Mouse (Mus musculus): ENCODE results near the gene Olfr639.
"Not testable (repeated sequence)": the region's sequence is repeated elsewhere in the genome, so short reads cannot be mapped to it uniquely, and the experiment has no call there.

Olfr639 gene

DNA sequence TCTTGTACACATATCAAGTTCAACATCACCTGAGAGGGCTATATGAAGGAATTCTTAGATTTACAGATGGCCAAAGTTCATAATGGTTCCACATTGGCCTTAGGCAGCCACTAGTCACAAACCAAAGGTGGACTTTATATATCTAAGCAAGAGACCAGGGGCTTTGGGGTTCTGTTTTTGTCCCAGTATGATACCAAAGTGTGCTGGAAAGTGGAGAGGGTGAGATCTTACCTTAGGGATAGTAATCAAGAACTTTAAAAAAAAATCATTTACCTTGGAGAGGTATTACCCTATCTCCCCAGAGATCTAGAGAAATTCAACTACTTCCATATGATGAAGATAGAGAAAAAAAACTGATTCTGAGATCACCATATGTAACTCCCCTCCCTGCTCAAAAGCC is at the start of gene Olfr639:
Olfr639 (minus strand) TSS at position 101 of the 400 bp plus-strand sequence.
- no peak for DNase-seq (ENCODE audit: low read depth, low spot score)

- no peak for DNase-seq (ENCODE audit: low read depth, low spot score)
Measured at GRCm38 (mm10) chr7:104061345-104061744, 44.2 kb upstream of the Olfr639 start, which contains the start of gene 4930516K23Rik. TSS of gene 4930516K23Rik (minus strand) at chr7:104061445.

DNA sequence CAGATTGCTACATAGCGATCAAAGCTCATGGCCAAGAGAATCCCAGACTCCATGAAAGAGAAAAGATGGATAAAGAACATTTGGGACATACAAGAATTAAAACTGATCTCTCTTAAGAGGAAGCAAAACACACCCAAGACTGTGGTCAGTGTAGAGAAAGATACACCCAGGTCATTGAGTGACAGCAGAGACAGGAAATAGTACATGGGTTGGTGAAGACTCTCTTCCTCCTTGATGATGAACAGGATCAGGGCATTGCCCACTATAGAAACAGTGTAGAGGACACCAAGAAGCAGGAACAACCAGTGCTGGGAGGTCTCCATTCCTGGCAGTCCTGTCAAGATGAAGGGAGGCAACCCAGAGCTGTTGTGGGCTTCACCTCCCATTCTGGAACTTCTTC is 42.1 kb upstream of the Olfr639 start:
- DNase-seq (ENCODE audit: low read depth, low spot score), result no peak

DNA sequence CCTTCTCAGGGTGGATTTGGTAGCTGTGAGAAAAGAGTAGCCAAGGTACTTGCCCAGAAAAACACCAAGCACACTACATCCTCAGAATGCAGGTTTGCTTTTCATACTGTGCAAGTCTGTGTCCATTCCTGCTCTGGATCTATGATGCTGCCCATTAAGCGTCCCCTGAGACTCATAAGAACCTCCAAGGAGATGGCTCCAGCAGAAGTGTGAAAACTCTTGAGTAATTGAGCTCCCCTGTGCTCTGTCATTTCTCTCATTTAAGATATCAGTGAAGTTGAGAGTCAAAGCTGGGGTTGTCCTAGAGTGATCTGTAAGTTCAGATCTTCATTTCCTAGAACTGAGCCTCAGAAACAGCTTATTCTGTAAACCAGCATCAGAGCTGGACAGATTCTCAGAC is 35.5 kb upstream of the Olfr639 start, which contains the start of gene Olfr642:
Olfr642 (minus strand) TSS at position 101 of the 400 bp plus-strand sequence.
- no peak for DNase-seq (ENCODE audit: low read depth, low spot score)

GRCm38 (mm10) chr7:104050745-104051144 is 33.6 kb upstream of the Olfr639 start:
- no peak for DNase-seq (ENCODE audit: low read depth, low spot score)

DNA sequence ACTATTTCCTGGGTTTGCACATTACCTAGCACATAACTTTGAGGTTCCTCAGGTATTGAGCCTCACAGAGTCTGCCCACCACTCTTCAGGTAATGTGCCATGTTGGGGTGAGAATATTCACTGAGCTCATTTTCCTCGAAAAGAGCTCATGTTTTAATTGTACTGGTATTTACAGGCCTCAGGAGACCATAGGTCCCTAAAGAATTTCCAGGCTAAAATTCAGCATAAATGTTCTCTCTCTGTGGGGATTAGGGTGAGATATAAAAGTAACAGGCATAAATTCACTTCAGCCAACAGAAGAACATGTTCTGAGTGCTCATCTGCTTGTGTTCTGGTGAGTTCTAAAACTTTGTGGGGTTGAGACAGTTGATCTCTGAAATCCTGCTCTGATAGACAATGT is 18.0 kb upstream of the Olfr639 start, which contains the start of gene Olfr641:
Olfr641 (plus strand) TSS at position 301 of the 400 bp plus-strand sequence.
- DNase-seq (ENCODE audit: low read depth, low spot score), result no peak

- no peak for DNase-seq (ENCODE audit: low read depth, low spot score)
Measured at GRCm38 (mm10) chr7:104026978-104027377, 9.9 kb upstream of the Olfr639 start.

- no peak for DNase-seq (ENCODE audit: low read depth, low spot score)
Measured at GRCm38 (mm10) chr7:104025473-104025872, 8.4 kb upstream of the Olfr639 start, which contains the start of gene Olfr640. TSS of gene Olfr640 (minus strand) at chr7:104025573.

GRCm38 (mm10) chr7:104021651-104022050 is 4.5 kb upstream of the Olfr639 start:
- no peak for DNase-seq (ENCODE audit: low read depth, low spot score)

DNA sequence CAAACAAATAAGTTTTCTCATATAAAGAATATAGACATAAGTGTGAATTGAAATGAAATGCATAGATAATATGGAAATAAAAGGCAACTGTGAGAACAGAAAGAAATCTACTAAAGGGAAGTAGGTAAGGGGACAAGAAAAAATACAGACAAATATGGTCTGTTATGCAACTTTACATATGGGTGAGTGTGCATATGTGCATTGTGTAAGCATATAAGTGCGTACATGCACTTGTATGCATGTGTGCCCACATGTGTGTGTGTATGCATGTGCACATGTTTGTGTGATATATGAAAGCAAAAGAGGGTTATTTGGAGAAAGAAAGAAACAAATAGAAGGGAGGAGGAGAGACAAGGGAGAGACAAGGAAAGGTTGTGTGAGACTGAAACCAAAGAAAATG is 1.9 kb upstream of the Olfr639 start:
- DNase-seq (ENCODE audit: low read depth, low spot score), result no peak

DNA sequence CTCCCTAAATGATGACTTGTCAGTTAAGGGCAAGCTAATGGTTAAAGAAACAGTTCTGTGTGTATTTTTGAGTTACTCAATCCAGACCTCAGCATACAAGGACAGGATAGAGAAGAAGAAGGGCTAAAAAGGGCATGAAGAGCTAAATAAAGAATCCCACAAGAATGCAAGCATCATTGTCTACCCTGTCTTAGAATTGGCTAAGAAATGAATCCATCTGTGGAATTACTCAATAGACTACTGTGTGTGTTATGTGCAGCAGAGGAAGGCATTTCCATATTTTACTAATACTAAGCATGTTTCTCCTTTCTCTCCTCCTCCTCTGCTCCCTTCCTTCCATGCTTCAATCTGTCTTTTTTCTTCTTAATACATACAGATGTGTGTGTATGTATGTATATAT is 18.0 kb downstream of the Olfr639 start:
- no peak for DNase-seq (ENCODE audit: low read depth, low spot score)

DNA sequence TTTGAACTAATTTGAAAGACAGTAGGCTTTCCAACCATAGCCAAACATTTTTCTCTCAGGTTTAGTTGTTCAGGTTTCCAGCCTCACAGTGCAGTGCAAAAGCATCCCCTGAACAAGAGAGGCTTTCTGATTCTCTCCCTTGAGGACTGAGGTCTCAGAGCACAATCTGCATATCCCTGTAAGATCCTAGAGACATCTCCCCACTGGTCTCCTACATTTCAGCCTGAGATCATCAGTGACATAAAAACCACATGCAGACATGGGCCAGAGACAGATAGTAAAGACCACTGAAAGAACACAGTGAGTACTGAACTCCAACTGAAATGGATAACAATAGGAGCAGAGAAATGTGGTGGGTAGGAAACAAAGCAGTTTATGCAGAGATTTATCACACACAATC is 18.7 kb downstream of the Olfr639 start, which contains the start of gene Olfr638:
Olfr638 (plus strand) TSS at position 301 of the 400 bp plus-strand sequence.
- DNase-seq (ENCODE audit: low read depth, low spot score), result no peak

GRCm38 (mm10) chr7:103971782-103972181 is 45.3 kb downstream of the Olfr639 start:
- DNase-seq (ENCODE audit: low read depth, low spot score), result no peak

DNA sequence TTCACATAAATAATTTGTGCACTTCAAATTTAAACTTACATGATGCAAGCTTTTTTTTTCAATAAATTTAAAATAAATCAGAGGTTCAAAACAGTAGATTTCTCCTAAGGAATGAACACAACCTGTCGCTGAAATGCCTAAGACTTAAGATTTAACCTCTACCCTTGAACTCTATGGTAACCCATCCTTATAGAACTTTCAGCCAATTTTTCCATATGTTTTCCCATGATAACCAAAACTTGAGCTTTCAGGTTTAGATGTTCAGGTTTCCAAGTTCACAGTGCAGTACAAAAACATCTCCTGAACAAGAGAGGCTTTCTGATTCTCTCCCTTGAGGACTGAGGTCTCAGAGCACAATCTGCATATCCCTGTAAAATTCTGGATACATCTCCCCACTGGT is 46.3 kb downstream of the Olfr639 start, which contains the start of gene Olfr635:
Olfr635 (plus strand) TSS at position 301 of the 400 bp plus-strand sequence.
- no peak for DNase-seq (ENCODE audit: low read depth, low spot score)

GRCm38 (mm10) chr7:103966873-103967272 is 50.2 kb downstream of the Olfr639 start:
- DNase-seq (ENCODE audit: low read depth, low spot score), result not testable (repeated sequence)

Measured in brain, adult 2 months (tissue).